Mouse (Mus musculus): ENCODE results near the gene Plcb2. TPM values are rescaled to one million over a fixed set of nuclear protein-coding genes. Genes with fewer than 3 reads are reported as not detected.

Gene Plcb2
- total RNA-seq, 2 experiments from 2014 or later: 1.8 to 2.1 TPM

GRCm38 (mm10) chr2:118695677-118696232, 32.5 kb downstream of the Plcb2 start:
- peak; percentile 46 for DNase-seq

GRCm38 (mm10) chr2:118693370-118693966, 34.8 kb downstream of the Plcb2 start:
- intact Hi-C loops (cut with DNase I): no loop called here
- peak; percentile 75 for DNase-seq

More at GRCm38 (mm10) chr2:118695677-118696232, 32.5 kb downstream of the Plcb2 start:
- intact Hi-C loops (cut with DNase I): loop anchor here (5.0 kb wide), 1 partner anchor 58 kb away; no protein-coding TSS in a partner anchor

GRCm38 (mm10) chr2:118689875-118690274, 38.4 kb downstream of the Plcb2 start:
- DNase-seq: no peak
- intact Hi-C loops (cut with DNase I): no loop called here

- DNase-seq: no peak
- intact Hi-C loops (cut with DNase I): no loop called here
These were observed 40.4 kb downstream of the Plcb2 start for GRCm38 (mm10) chr2:118687791-118688190.

DNA sequence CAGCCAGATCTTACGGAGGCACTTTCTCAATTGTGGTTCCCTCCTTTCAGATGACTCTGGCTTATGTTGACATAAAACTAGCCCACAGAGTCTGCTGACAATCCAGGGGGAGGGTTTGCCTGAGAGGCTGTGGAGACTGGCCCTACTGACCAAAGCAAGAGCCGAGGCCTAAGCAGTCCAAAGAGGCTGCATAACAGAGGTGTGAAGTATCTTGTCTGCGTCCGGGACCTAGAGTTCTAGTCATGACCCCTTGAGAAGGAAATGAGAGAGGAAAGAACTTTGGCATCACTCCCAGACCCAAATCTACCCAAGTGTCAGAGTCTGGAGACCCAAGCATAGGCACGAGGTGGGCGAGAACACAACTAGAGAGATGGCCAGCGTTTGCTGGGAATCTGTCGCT, 41.5 kb downstream of the Plcb2 start:
- no peak for DNase-seq
- intact Hi-C loops (cut with DNase I): no loop called here

- intact Hi-C loops (cut with DNase I): no loop called here
- DNase-seq: no peak
These were observed 43.1 kb downstream of the Plcb2 start for GRCm38 (mm10) chr2:118685088-118685487.

GRCm38 (mm10) chr2:118682544-118683260, 45.5 kb downstream of the Plcb2 start:
- intact Hi-C loops (cut with DNase I): no loop called here
- no peak for DNase-seq

- intact Hi-C loops (cut with DNase I): no loop called here
- no peak for DNase-seq
These were observed 47.3 kb downstream of the Plcb2 start for GRCm38 (mm10) chr2:118680926-118681325.

DNA sequence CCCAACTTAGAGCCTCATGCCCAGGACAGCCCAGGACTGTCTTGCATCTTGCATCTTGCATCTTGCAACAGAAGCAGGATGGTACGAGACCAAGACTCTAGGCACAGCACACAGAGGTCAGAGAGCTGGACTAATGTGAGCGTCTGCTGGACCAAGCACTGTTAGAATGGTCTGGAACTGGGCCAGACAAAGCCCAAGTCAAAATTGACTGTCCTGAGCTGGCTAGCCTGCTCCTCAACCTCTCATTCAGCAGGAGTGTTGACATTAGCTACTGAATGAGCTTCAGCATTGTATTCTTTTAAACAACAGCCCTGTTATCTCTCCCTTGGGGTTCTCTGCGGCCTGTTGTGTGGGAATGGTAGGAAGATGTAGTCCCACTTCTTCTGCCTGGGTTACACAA, 48.7 kb downstream of the Plcb2 start:
- DNase-seq: no peak
- intact Hi-C loops (cut with DNase I): no loop called here

- no peak for DNase-seq
- intact Hi-C loops (cut with DNase I): no loop called here
These were observed 50.4 kb downstream of the Plcb2 start for GRCm38 (mm10) chr2:118677817-118678216.

DNA sequence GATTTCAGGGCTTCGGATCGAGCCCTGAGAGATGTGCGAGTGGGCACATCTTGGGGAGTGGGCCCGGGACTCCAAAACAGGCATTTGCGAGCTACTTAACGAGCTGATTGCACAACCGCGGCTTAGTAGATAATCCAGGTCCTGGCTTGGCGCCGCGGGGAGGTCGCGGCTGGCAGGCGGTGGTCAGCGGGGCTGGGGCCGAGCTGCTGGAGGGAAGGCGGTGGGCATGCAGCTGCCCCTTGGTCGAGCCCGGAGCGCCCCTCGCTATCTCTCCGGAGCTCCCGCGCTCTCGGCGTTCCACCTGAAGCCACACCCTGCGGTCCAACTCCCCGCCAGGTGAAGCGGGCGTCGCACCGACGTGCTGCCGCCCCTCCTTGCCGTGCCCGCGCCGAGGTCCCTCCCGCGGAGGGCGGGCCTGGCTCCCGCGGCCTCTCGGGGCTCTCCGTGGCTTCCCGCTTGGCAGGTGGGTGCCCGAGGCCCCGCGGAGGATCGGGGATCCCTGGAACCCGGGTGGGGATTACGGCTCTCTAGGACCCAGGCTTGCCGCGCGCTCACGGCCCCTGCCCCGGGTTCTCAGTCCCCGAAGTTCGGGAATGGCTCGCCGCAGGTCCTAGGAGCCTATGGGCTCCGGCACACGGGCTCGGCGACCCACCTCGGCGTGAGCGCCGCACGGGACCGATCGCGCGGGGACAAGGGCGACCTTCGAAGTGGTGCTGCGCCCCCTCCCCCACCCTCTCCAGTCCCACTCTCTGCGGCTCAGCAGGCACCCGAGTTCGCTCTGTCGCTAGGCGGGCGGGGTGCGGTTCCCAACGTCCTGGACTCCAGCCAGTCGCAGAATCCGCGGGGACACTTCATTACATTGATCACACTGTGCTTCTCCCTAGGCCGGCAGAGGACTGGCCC, 51.1 kb downstream of the Plcb2 start:
- no peak for DNase-seq
- intact Hi-C loops (cut with DNase I): no loop called here

- intact Hi-C loops (cut with DNase I): no loop called here
These were observed 53.7 kb downstream of the Plcb2 start for GRCm38 (mm10) chr2:118674500-118674899.

GRCm38 (mm10) chr2:118673686-118674465, 54.4 kb downstream of the Plcb2 start:
- DNase-seq: no peak
- intact Hi-C loops (cut with DNase I): no loop called here

More at GRCm38 (mm10) chr2:118674500-118674899, 53.7 kb downstream of the Plcb2 start:
- no peak for DNase-seq

DNA sequence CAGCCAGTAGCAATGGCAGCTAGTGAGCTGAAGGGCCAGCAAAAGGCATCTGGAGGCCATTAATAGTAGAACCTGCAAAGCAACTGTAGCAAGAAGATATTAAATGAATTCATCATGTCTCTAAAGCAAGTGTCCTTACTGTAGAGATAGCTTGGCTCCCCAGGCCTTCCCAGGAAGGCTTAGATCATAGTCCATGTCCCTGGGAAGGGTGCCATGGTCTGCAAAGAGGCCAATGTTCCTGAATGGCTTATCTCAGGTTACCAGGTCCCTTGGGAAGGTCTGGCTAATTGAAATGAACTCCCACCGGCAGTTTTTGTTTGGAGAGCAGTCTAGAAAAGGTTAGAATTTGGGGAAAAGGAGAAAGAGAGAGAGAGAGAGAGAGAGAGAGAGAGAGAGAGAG, 56.5 kb downstream of the Plcb2 start:
- intact Hi-C loops (cut with DNase I): no loop called here
- DNase-seq: no peak

GRCm38 (mm10) chr2:118669785-118670184, 58.5 kb downstream of the Plcb2 start:
- intact Hi-C loops (cut with DNase I): no loop called here
- no peak for DNase-seq

DNA sequence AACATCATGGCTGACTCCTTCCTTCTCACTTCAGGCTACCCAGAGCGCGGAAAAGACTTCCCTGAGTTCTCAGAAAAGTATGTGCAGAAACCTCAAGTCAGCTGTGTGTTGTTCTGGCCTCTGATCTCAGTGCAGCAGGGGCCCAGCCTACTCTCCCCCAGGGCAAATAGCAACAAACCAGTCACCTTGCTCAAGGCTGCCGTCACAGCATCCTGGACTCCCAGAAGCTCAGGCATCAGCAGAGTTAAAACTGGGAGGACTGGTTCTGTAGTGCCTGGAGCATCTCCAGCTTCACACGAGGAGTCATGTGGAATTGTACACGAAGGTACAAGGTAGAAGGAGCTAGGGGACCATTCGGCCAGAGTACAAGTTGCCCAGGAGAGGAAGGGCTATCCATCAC, 59.0 kb downstream of the Plcb2 start:
- no peak for DNase-seq
- intact Hi-C loops (cut with DNase I): no loop called here

GRCm38 (mm10) chr2:118667181-118667580, 61.1 kb downstream of the Plcb2 start:
- intact Hi-C loops (cut with DNase I): no loop called here
- DNase-seq: no peak

- intact Hi-C loops (cut with DNase I): no loop called here
- DNase-seq: no peak
These were observed 62.6 kb downstream of the Plcb2 start for GRCm38 (mm10) chr2:118665616-118666015.

GRCm38 (mm10) chr2:118664975-118665516, 63.2 kb downstream of the Plcb2 start:
- intact Hi-C loops (cut with DNase I): no loop called here

More at GRCm38 (mm10) chr2:118664975-118665516, 63.2 kb downstream of the Plcb2 start:
- no peak for DNase-seq

All from left cerebral cortex, postnatal 4 days (tissue).